Mouse (Mus musculus) granulocyte monocyte progenitor cell, adult 5-6 weeks (primary cell): ENCODE measurements at regions not wholly inside any gene's neighbourhood (a gene's known extent, or its start where the extent isn't known, plus 50 kb on each side); places are given as distances from the start of the nearest gene placed in this dataset.

Experiments used
- ATAC-seq: replicated peaks from 2 replicates; pipeline ENCODE4 v1.8.0; 2016; ENCODE audit warnings: mild to moderate bottlenecking, moderate TSS enrichment, inconsistent platforms; ENCODE audit not compliant: poor library complexity, severe bottlenecking

GRCm38 (mm10) chr3:128149216-128149615, 253.1 kb upstream of the Fam241a start:
- no peak for ATAC-seq

GRCm38 (mm10) chr3:128145329-128145728, 249.2 kb upstream of the Fam241a start:
- no peak for ATAC-seq

GRCm38 (mm10) chr3:128127836-128128235, 231.7 kb upstream of the Fam241a start:
- no peak for ATAC-seq

DNA sequence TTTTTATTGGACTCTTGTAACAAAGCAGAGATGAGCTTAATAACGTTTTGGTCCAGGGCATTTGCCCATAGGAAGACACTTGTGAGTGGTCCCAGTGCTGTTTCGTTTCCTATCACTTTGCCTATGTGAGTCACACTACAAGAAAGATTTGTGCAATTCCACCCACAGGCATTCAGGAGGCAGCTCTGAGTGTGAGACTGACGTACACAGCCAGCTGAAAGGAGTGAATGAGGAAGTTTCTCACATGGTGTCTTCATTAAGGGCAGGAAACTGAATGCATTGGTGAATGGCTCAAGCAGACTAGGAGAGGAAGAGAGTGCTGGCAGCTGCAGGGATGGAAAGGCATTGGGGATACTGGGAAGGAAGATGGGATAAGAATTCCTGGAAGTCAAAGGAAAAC, 230.5 kb upstream of the Fam241a start:
- ATAC-seq = peak; percentile 99

DNA sequence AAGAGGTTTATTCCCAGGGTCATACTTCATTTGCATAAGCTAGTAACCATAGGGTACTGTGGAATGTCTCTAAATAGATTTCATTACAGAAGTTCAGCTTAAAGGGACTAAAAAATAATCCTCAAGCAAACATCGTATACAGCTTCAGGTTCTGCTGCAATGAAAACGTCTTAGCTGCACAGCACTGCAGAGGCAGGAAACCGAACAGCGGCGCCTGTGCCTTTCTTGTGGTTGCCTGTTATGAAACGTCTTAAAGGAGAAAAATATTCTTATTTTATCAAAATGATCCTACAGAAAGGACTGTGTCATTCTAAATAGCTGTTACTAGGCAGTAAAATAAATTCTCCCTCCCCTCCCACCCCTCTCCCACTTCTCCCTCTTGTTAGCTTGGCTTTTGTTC, 226.0 kb upstream of the Fam241a start:
- no peak for ATAC-seq

GRCm38 (mm10) chr3:128120647-128121440, 224.7 kb upstream of the Fam241a start:
- no peak for ATAC-seq

DNA sequence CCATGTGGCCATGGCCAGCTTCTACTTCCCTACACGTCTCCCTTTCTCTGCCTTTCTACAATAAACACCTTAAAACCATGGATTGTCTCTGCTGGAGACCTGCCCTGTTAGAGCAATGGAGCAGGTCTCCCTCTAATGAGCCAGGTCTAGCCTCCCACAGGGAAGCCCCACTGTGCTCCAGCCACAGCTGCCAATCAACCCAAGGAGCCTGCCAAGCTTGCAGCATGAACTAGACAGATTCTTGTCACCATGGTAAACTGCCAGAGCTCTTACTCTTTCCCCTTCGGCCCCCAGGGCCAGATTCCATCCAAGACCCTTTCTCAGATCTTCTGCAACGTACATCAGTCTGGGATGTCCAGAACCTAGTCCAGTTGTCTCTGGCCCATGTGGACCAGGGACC, 217.1 kb upstream of the Fam241a start:
- no peak for ATAC-seq

GRCm38 (mm10) chr3:128110406-128110805, 214.3 kb upstream of the Fam241a start:
- ATAC-seq = no peak

GRCm38 (mm10) chr3:128104516-128104915, 208.4 kb upstream of the Fam241a start:
- no peak for ATAC-seq

DNA sequence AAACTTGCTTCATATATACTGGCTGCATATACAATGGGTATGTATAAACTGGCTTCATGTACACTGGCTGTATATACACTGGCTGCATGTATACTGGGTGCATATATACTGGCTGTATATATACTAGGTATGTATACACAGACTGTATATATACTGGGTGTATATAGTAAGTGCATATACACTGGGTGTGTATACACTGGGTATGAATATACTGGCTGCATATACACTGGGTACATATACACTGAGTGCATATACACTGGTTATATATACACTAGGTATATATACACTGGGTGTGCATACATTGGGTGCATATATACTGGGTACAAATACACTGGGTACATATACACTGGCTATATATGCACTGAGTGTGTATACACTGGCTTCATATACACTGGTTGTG, 196.9 kb upstream of the Fam241a start:
- no peak for ATAC-seq

DNA sequence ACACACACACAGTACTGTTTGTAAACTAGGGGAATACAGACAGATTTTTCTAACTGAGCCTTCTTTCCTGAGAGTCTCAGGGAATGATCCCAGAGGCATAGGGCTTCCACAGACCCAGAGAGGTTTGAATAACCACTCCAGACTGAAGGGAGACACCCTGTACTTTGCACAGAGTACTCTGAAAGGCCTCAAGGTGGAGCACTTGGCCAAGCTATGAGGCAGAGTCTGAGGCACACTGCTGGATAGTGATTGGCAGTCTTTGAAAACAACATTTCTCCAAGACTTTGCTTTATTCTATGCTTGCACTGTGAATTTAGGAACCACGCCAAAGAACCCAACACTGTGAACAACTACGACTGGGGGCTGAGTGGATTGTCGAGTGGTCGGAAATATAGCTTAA, 192.1 kb upstream of the Fam241a start:
- ATAC-seq = peak; percentile 75

- no peak for ATAC-seq
These were observed 191.0 kb upstream of the Fam241a start for GRCm38 (mm10) chr3:128087163-128087562.

DNA sequence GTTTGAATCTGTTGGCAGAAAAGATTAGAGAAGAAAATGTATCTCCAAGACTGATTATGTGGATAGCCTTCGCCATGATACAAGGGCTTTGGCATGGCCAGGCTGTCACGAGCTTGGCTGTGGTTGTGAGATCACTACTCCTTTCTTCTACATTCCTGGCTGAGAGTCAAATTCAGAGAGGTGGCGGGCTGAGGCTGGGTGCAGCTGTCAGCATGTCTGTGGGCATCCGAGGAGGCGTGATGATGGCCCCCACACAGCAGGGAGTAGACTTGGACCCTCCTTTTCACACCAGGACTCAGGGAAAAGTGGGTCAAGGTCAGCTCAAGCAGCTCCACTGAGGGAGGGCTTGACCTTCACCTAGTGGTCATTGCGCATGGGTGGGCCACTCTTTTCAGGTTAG, 186.3 kb upstream of the Fam241a start:
- no peak for ATAC-seq

GRCm38 (mm10) chr3:128081430-128081829, 185.3 kb upstream of the Fam241a start:
- ATAC-seq = no peak

GRCm38 (mm10) chr3:128067861-128068260, 171.7 kb upstream of the Fam241a start:
- ATAC-seq = no peak

- no peak for ATAC-seq
These were observed 157.9 kb upstream of the Fam241a start for GRCm38 (mm10) chr3:128054031-128054430.

- ATAC-seq = no peak
These were observed 147.6 kb upstream of the Fam241a start for GRCm38 (mm10) chr3:128043709-128044108.

DNA sequence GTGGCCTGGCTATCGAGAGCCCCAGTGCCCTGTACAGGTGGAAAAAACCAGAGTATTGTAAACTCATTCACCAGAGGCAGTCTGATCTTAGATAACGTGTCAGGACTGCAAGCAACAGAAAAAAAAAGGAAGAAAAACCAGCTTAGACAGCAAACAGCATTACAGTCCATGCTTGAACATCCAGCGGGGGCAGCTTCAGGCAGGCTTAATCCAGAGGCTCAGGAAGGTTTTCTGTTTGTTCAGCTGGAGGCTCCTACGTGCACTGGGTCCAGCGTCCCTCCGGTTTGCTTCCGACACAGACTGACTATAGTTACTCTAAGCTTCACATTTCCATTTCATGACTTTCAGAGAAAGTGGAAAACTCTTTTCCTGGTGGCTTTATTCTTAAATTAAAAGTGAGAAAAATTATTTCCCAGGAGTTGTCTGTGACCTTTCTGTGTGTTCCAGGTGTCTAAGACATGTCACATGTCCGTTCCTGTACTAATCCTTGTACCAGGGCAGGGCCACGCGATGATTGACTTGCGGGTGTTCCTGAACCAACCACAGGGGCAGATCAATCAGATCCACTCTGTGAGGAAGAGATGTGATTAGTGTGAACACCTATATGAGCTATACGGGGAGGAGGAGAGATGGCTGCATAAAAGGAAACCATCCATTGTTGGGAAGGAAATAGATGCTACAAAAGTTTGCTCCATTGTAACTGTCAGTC, 144.4 kb upstream of the Fam241a start:
- no peak for ATAC-seq

DNA sequence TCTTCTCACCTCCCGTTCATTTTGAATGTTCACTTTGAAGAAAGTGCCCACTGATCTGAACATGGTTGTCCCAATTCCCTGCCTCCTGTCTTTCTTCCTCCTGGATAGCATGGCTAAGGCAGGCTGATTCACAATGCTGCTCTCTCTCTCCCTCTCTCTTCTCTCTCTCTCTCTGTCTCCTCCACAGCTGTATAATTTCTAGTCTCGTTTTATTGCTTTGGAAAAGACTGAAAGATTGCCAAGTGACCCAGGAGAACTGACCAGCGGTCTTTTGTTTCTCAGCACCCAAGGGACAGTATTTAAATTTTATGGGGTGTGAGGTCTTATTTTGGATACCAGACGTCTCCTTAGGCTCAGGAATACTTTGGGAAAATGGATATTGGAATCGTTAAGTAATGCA, 143.1 kb upstream of the Fam241a start:
- no peak for ATAC-seq

GRCm38 (mm10) chr3:128036538-128036937, 140.4 kb upstream of the Fam241a start:
- ATAC-seq = no peak

- ATAC-seq = no peak
These were observed 134.2 kb upstream of the Fam241a start for GRCm38 (mm10) chr3:128030352-128030751.

DNA sequence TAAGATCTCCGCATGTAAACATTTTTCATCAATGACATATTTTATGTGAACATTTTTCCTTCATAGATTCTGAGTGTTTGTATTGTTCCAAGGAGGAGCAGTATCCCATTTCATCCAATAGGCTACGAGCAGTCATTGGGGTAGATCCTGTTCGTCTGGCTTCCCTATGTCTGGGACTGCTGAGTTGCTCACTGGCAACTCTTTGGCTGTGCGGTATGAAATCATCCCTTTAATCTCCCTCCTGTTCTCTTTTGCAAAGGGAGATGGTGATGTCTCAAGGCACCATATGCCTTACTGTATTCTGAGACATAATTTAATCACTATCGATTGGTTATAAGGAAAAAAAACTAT, 133.4 kb upstream of the Fam241a start:
- no peak for ATAC-seq
